Mouse (Mus musculus) lung, postnatal 10 days (tissue): Measurements from ENCODE around the gene Trpm1.
A peak's percentile ranks its signal among the peaks of the same experiment; 100 is the strongest.
"Not testable (repeated sequence)": the region's sequence is repeated elsewhere in the genome, so short reads cannot be mapped to it uniquely, and the experiment has no call there.

ENCODE experiments used
- DNase-seq: peaks from one replicate; pipeline ENCODE4 v3.0.0; 2021

The Trpm1 gene

GRCm38 (mm10) chr7:64153535-64153934 lies at the start of gene Trpm1:
TSS of gene Trpm1 (plus strand) at chr7:64153835.
- DNase-seq = no peak

GRCm38 (mm10) chr7:64122131-64122715 lies 31.4 kb upstream of the Trpm1 start:
- DNase-seq = no peak

GRCm38 (mm10) chr7:64123721-64124120 lies 29.9 kb upstream of the Trpm1 start:
- DNase-seq = no peak

GRCm38 (mm10) chr7:64125994-64126393 lies 27.6 kb upstream of the Trpm1 start:
- DNase-seq = not testable (repeated sequence)

- no peak for DNase-seq
These were observed 13.8 kb upstream of the Trpm1 start for GRCm38 (mm10) chr7:64139866-64140265.

GRCm38 (mm10) chr7:64141301-64142032 lies 12.2 kb upstream of the Trpm1 start:
- no peak for DNase-seq

GRCm38 (mm10) chr7:64149337-64149736 lies 4.3 kb upstream of the Trpm1 start:
- no peak for DNase-seq

GRCm38 (mm10) chr7:64149747-64150146 lies 3.9 kb upstream of the Trpm1 start:
- DNase-seq = peak; percentile 44

- no peak for DNase-seq
These were observed 3.1 kb upstream of the Trpm1 start for GRCm38 (mm10) chr7:64150436-64151080.

- no peak for DNase-seq
These were observed 1.6 kb downstream of the Trpm1 start for GRCm38 (mm10) chr7:64155226-64155625.

GRCm38 (mm10) chr7:64155687-64156086 lies 2.1 kb downstream of the Trpm1 start:
- peak; percentile 95 for DNase-seq

GRCm38 (mm10) chr7:64156271-64156911 lies 2.8 kb downstream of the Trpm1 start:
- peak; percentile 85 for DNase-seq

GRCm38 (mm10) chr7:64156918-64157690 lies 3.5 kb downstream of the Trpm1 start:
- DNase-seq = no peak

GRCm38 (mm10) chr7:64158281-64159055 lies 4.8 kb downstream of the Trpm1 start:
- DNase-seq = peak; percentile 31

GRCm38 (mm10) chr7:64159056-64159542 lies 5.5 kb downstream of the Trpm1 start:
- peak; percentile 57 for DNase-seq

- peak; percentile 74 for DNase-seq
These were observed 6.3 kb downstream of the Trpm1 start for GRCm38 (mm10) chr7:64159612-64160591.

GRCm38 (mm10) chr7:64160737-64161470 lies 7.3 kb downstream of the Trpm1 start:
- DNase-seq = no peak

GRCm38 (mm10) chr7:64161990-64162389 lies 8.4 kb downstream of the Trpm1 start:
- DNase-seq = peak; percentile 62

- no peak for DNase-seq
These were observed 9.5 kb downstream of the Trpm1 start for GRCm38 (mm10) chr7:64163086-64163485.

GRCm38 (mm10) chr7:64163890-64164289 lies 10.3 kb downstream of the Trpm1 start:
- DNase-seq = no peak
